Mouse (Mus musculus): ENCODE results near the gene Col23a1. TPM values are rescaled to one million over a fixed set of nuclear protein-coding genes. Genes with fewer than 3 reads are reported as not detected.
A peak's percentile ranks its signal among the peaks of the same experiment; 100 is the strongest.

Gene Col23a1
- polyA plus RNA-seq, 1 experiment: 4.4 TPM

DNA sequence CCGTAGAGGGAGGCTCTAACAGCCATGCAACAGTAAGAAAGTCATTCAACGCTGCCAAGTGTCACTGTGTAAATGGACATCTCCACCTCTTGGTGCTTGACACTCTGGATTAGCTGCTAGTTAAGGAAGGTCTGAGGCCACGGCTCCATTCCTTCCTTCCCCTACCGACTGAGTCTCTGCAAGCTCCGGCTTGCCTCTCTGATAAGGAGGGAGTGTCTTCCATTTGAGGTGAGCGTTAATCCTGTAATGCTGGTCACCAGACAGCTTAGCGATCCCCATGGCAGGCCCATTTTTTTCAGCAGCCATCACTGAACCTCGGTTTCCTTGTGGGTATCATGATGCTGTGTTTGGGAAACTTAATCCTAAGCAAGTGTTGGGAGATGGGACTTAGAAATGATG is 140.5 kb downstream of the Col23a1 start:
- 48% methylated on average over 8 of the region's 8 CpGs for WGBS
- no peaks in the 10 kb centered on the region for H3K27me3 ChIP-seq (ENCODE audit: control insufficient read depth, insufficient read depth, low read length)
- no peaks in the 10 kb centered on the region for H3K36me3 ChIP-seq (ENCODE audit: control insufficient read depth, insufficient read depth, low read length)
- H3K27ac ChIP-seq (ENCODE audit: insufficient read depth, low read depth, low read length): no peak overlapping the region
- no peak overlapping the region for H3K4me3 ChIP-seq (ENCODE audit: low read depth, low read length)
- TF ChIP-seq CTCF (IDR thresholded peaks at IDR 0.05; ENCODE audit: extremely low read depth, insufficient read length, insufficient replicate concordance, low read depth, low read length): no peak
- H3K4me1 ChIP-seq (ENCODE audit: control insufficient read depth, insufficient read depth, insufficient read length, low read length): peaks cover 3% of the 10 kb centered on the region; the same call in 1 of the 2 replicates

DNA sequence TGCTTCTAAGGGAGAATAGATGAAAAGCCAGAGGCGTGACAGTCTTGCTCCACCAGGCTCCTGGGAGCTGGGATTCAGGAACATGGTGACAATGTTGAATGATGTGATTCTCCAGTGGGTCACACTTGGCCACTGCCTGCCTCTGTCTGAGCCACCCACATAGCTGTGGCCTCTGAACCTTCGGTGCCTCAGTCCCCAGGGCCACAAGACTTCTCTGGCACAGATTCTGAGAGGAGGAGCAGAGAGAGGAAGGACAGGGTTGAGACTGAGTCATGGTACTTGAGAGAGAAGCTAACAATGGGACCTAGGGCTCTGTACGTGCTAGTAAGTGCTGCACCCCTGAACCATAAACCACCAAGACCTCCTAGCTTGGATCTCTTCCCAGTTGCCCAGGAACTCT is 141.6 kb downstream of the Col23a1 start:
- Histone ChIP-seq H3K27me3 (ENCODE audit: control insufficient read depth, insufficient read depth, low read length) (no peaks in the 10 kb centered on the region), H3K4me3 (ENCODE audit: low read depth, low read length) (no peak overlapping the region), H3K27ac (ENCODE audit: insufficient read depth, low read depth, low read length) (no peak overlapping the region), H3K36me3 (ENCODE audit: control insufficient read depth, insufficient read depth, low read length) (no peaks in the 10 kb centered on the region), H3K4me1 (ENCODE audit: control insufficient read depth, insufficient read depth, insufficient read length, low read length) (peaks cover 3% of the 10 kb centered on the region; the same call in 1 of the 2 replicates)
- TF ChIP-seq CTCF (IDR thresholded peaks at IDR 0.05; ENCODE audit: extremely low read depth, insufficient read length, insufficient replicate concordance, low read depth, low read length) (no peak), POLR2A (IDR thresholded peaks at IDR 0.05; ENCODE audit: low read depth, low read length) (no peak)
- WGBS: 55% methylated on average over 3 of the region's 3 CpGs

DNA sequence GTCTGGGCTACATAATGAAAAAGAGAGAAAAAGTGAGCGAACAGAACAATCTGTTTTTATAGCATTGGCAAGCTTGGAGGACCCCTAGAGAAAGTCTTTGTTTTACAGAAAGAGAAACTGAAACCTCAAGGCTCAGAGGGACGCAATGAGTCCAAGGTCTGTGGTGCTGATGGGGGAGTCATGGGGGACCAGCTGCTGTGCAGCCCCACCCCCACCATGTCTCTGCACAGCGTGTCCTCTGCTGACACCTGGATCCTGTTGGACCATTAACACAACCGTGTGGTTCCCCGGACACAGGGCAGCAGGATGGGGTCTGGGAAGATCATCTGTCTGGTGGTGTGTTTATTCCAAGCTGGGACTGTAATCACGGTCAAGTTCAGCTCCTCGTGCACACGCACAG is 142.2 kb downstream of the Col23a1 start:
- Histone ChIP-seq H3K27me3 (ENCODE audit: control insufficient read depth, insufficient read depth, low read length) (no peaks in the 10 kb centered on the region), H3K27ac (ENCODE audit: insufficient read depth, low read depth, low read length) (peak overlapping the region; percentile 22; the same call in 1 of the 2 replicates), H3K4me3 (ENCODE audit: low read depth, low read length) (peak overlapping the region; percentile 37), H3K4me1 (ENCODE audit: control insufficient read depth, insufficient read depth, insufficient read length, low read length) (peaks cover 3% of the 10 kb centered on the region; the same call in 1 of the 2 replicates), H3K36me3 (ENCODE audit: control insufficient read depth, insufficient read depth, low read length) (no peaks in the 10 kb centered on the region)
- no peak for TF ChIP-seq POLR2A (IDR thresholded peaks at IDR 0.05; ENCODE audit: low read depth, low read length)
- no peak for TF ChIP-seq CTCF (IDR thresholded peaks at IDR 0.05; ENCODE audit: extremely low read depth, insufficient read length, insufficient replicate concordance, low read depth, low read length)
- WGBS: 41% methylated on average over 8 of the region's 8 CpGs

DNA sequence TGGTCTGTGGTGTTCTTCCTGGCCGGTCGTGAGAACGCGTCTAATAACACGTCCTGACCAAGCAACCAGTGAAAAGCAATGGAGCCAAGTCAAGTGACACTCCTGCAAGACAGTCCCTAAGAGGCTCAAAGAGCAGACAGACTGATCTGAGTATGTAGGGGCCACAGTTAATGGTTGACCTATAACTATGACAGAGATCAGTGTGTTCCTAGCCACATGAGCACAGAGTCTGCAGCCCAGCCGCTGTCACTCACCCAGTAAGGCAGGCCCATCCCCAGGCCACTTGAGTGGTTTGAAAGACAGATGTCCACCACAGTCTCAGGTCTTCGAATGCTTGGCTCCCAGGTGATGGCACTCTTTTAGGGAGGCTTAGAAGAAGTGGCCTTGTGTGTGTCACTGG is 152.3 kb downstream of the Col23a1 start:
- no peak for TF ChIP-seq CTCF (IDR thresholded peaks at IDR 0.05; ENCODE audit: extremely low read depth, insufficient read length, insufficient replicate concordance, low read depth, low read length)
- TF ChIP-seq POLR2A (IDR thresholded peaks at IDR 0.05; ENCODE audit: low read depth, low read length): no peak
- H3K4me3 ChIP-seq (ENCODE audit: low read depth, low read length): no peak overlapping the region
- 93% methylated on average over 7 of the region's 7 CpGs for WGBS
- no peaks in the 10 kb centered on the region for H3K36me3 ChIP-seq (ENCODE audit: control insufficient read depth, insufficient read depth, low read length)
- H3K4me1 ChIP-seq (ENCODE audit: control insufficient read depth, insufficient read depth, insufficient read length, low read length): no peaks in the 10 kb centered on the region
- no peak overlapping the region for H3K27ac ChIP-seq (ENCODE audit: insufficient read depth, low read depth, low read length)
- H3K27me3 ChIP-seq (ENCODE audit: control insufficient read depth, insufficient read depth, low read length): no peaks in the 10 kb centered on the region

DNA sequence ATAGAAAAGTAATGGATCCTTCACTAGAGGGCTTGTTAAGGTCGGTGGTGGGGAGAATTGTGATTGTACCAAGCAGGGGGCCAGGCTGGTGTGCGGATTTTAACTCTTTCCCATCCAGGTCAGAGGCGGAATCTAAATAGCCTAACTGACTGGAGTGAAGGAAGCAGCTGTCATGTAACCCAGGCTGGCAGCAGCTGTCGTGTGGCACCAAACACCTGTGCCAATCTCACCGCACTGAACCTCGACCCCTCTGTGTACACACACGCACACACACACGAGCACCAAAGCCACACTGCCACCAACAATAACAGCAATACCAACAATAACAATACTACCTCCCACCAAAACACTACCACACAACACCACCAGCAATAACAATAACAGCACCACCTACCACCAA is 152.9 kb downstream of the Col23a1 start:
- WGBS: 56% methylated on average over 8 of the region's 8 CpGs
- H3K27me3 ChIP-seq (ENCODE audit: control insufficient read depth, insufficient read depth, low read length): no peaks in the 10 kb centered on the region
- H3K4me3 ChIP-seq (ENCODE audit: low read depth, low read length): no peak overlapping the region

DNA sequence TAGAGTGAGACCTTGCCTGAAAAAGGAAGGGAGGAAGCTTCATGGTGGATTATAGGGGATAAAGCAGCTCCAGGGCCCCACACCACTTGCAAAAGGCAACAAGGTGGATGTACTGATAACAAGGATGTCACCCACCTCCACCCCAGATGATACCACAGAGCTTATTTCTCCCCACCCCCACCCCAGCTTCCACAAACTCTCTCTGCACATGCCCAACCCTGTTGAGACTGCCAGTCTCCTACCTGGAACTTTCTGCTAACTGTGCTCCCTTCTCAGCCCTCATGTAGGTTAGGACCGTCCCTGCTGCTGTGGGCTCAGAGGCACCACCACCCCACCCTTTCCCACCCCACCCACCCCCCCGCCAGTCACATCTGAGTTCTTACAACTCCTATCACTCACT is 154.1 kb downstream of the Col23a1 start:
- Histone ChIP-seq H3K27me3 (ENCODE audit: control insufficient read depth, insufficient read depth, low read length) (no peaks in the 10 kb centered on the region), H3K4me1 (ENCODE audit: control insufficient read depth, insufficient read depth, insufficient read length, low read length) (no peaks in the 10 kb centered on the region), H3K27ac (ENCODE audit: insufficient read depth, low read depth, low read length) (no peak overlapping the region), H3K36me3 (ENCODE audit: control insufficient read depth, insufficient read depth, low read length) (no peaks in the 10 kb centered on the region), H3K4me3 (ENCODE audit: low read depth, low read length) (no peak overlapping the region)
- 38% methylated on average over 2 of the region's 2 CpGs for WGBS
- TF ChIP-seq CTCF (IDR thresholded peaks at IDR 0.05; ENCODE audit: extremely low read depth, insufficient read length, insufficient replicate concordance, low read depth, low read length): no peak
- TF ChIP-seq POLR2A (IDR thresholded peaks at IDR 0.05; ENCODE audit: low read depth, low read length): no peak

More for the DNA sequence above, 152.9 kb downstream of the Col23a1 start:
- no peak for TF ChIP-seq CTCF (IDR thresholded peaks at IDR 0.05; ENCODE audit: extremely low read depth, insufficient read length, insufficient replicate concordance, low read depth, low read length)
- TF ChIP-seq POLR2A (IDR thresholded peaks at IDR 0.05; ENCODE audit: low read depth, low read length): no peak
- no peak overlapping the region for H3K27ac ChIP-seq (ENCODE audit: insufficient read depth, low read depth, low read length)
- no peaks in the 10 kb centered on the region for H3K36me3 ChIP-seq (ENCODE audit: control insufficient read depth, insufficient read depth, low read length)
- H3K4me1 ChIP-seq (ENCODE audit: control insufficient read depth, insufficient read depth, insufficient read length, low read length): no peaks in the 10 kb centered on the region

DNA sequence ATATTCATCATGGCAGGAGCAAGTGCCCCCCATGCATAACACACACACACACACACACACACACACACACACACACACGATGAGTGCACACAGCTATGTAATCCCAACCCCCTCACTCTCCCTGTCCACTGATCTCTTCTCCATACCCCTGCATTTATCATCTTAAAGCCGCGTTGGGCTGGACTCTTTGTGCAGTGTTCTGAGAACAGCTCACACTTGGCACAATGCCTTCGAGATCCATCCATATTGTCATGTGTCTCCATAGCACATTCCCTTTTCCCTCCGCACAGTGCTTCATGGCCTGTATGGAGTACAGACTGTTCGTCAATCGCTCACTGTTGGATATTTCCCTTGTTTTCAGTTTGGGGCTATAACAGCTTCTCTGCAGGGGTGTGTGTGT is 154.9 kb downstream of the Col23a1 start:
- no peaks in the 10 kb centered on the region for H3K4me1 ChIP-seq (ENCODE audit: control insufficient read depth, insufficient read depth, insufficient read length, low read length)
- TF ChIP-seq POLR2A (IDR thresholded peaks at IDR 0.05; ENCODE audit: low read depth, low read length): no peak
- no peak for TF ChIP-seq CTCF (IDR thresholded peaks at IDR 0.05; ENCODE audit: extremely low read depth, insufficient read length, insufficient replicate concordance, low read depth, low read length)
- no peak overlapping the region for H3K27ac ChIP-seq (ENCODE audit: insufficient read depth, low read depth, low read length)
- no peaks in the 10 kb centered on the region for H3K27me3 ChIP-seq (ENCODE audit: control insufficient read depth, insufficient read depth, low read length)
- WGBS: 77% methylated on average over 7 of the region's 7 CpGs
- no peak overlapping the region for H3K4me3 ChIP-seq (ENCODE audit: low read depth, low read length)
- no peaks in the 10 kb centered on the region for H3K36me3 ChIP-seq (ENCODE audit: control insufficient read depth, insufficient read depth, low read length)
